Mouse (Mus musculus) forebrain, embryonic 14.5 days (tissue): ENCODE data around the gene Olfr221. TPM values are rescaled to one million over a fixed set of nuclear protein-coding genes. Genes with fewer than 3 reads are reported as not detected.
A peak's percentile ranks its signal among the peaks of the same experiment; 100 is the strongest.

ENCODE experiments used
- ATAC-seq: fragments of 200-750 bp; cut with Nextera tagmentation; 2 replicates; pipeline ENCODE4 v1.8.0; 2017; ENCODE audit warnings: mild to moderate bottlenecking, moderate library complexity
- DNase-seq: peaks from one replicate; pipeline ENCODE4 v3.0.0-alpha.2; 2015; ENCODE audit warnings: low spot score
- H3K27ac ChIP-seq: fragments of 300-500 bp; sonication (generic); 2 replicates; pipeline ENCODE4 v1.5.1; 2014; ENCODE audit warnings: low read depth, mild to moderate bottlenecking, control low read depth, low read length, moderate library complexity
- H3K27me3 ChIP-seq: fragments of 300-500 bp; sonication (generic); replicated peaks from 2 replicates; pipeline ENCODE4 v1.6.1; 2014; ENCODE audit warnings: low read length, control low read depth, mixed read lengths; ENCODE audit not compliant: control insufficient read depth, insufficient read depth
- H3K36me3 ChIP-seq: fragments of 300-500 bp; sonication (generic); 2 replicates; pipeline ENCODE4 v1.6.1; 2014; ENCODE audit warnings: low read length, control low read depth; ENCODE audit not compliant: control insufficient read depth, insufficient read depth
- H3K4me1 ChIP-seq: fragments of 300-500 bp; sonication (generic); 2 replicates; pipeline ENCODE4 v1.6.1; 2014; ENCODE audit warnings: antibody characterized with exemption, low read length, control low read depth; ENCODE audit not compliant: control insufficient read depth, insufficient read depth
- H3K4me2 ChIP-seq: fragments of 300-500 bp; sonication (generic); 2 replicates; pipeline ENCODE4 v1.6.1; 2014; ENCODE audit warnings: mild to moderate bottlenecking, control low read depth, low read length
- H3K4me3 ChIP-seq: fragments of 300-500 bp; sonication (generic); 2 replicates; pipeline ENCODE4 v1.5.1; 2014; ENCODE audit warnings: low read depth, low read length, control low read depth
- H3K9ac ChIP-seq: fragments of 300-500 bp; sonication (generic); 2 replicates; pipeline ENCODE4 v1.6.1; 2014; ENCODE audit warnings: mild to moderate bottlenecking, low read length, control low read depth, moderate library complexity
- H3K9me3 ChIP-seq: fragments of 300-500 bp; sonication (generic); replicated peaks from 2 replicates; pipeline ENCODE4 v1.6.1; 2016; ENCODE audit warnings: low read length, control low read depth, mixed read lengths; ENCODE audit not compliant: control insufficient read depth
- WGBS: fragments of 180-500 bp; shearing (Covaris S2); extraction: QIAGEN DNeasy Blood & Tissue Kit; methylation state at CpG from one replicate; pipeline ENCODE4 v1.1.7; 2014; 5-methylcytosine and 5-hydroxymethylcytosine counted together
- polyA plus RNA-seq: library from polyadenylated mRNA; unstranded; fragments of >200 nt; fragmentation: Nextera tagmentation; extraction: Ambion mirVana; gene quantifications from 2 replicates; pipeline ENCODE4 v1.2.1, GENCODE M21; 2014

The Olfr221 gene
- polyA plus RNA-seq, 1 experiment from 2014 or later, result not detected

DNA sequence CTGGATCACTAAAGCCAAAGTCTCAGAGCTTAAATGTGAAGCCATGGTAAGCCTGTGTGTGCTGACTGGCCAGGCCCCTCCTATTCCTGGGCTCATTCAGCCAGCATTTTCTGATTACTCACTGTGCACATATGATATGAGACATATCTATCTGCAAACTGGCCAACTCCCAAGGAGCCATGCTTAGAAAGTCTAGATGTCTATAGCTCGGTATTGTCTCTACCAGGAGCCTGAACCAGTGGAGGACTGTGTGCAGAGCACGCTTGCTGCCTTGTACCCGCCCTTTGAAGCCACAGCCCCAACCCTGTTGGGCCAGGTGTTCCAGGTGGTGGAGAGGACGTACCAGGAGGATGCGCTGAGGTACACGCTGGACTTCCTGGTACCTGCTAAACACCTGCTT, 55.1 kb downstream of the Olfr221 start:
- Histone ChIP-seq H3K4me3 (no peak overlapping the region), H3K27ac (no peak overlapping the region), H3K27me3 (no peaks in the 10 kb centered on the region), H3K4me2 (no peak overlapping the region), H3K9ac (no peak overlapping the region), H3K36me3 (peaks cover 50% of the 10 kb centered on the region), H3K9me3 (no peaks in the 10 kb centered on the region), H3K4me1 (peaks cover 14% of the 10 kb centered on the region; the same call in 1 of the 2 replicates)
- DNase-seq (no peak), ATAC-seq (no peak)
- 93% methylated on average over 6 of the region's 6 CpGs for WGBS

DNA sequence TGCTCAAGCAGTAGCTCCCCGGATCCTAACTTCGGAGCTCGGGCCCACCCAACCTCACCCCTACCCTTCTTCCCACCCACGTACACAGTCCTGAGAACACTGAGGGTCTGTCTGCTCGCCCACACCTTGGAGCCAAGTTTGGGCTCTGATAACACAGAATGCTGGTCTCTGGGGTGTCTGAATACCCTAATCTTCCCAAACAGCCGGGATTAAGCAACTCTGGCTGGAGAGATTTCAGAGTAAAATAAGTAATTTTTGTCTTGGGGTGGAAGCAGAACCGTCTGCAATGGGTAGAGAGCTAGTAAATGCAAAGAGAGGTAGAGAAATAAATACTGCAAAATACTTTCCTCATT, 56.1 kb downstream of the Olfr221 start:
- no peaks in the 10 kb centered on the region for H3K27me3 ChIP-seq
- no peak for DNase-seq
- 1% methylated on average over 7 of the region's 7 CpGs for WGBS
- H3K27ac ChIP-seq, result peak overlapping the region; percentile 89
- peak overlapping the region; percentile 70 for H3K4me3 ChIP-seq
- H3K9ac ChIP-seq, result peak overlapping the region; percentile 87
- peaks cover 40% of the 10 kb centered on the region for H3K36me3 ChIP-seq
- H3K4me1 ChIP-seq, result peaks cover 14% of the 10 kb centered on the region; the same call in 1 of the 2 replicates
- no peaks in the 10 kb centered on the region for H3K9me3 ChIP-seq
- ATAC-seq, result no peak
- peak overlapping the region; percentile 97 for H3K4me2 ChIP-seq

DNA sequence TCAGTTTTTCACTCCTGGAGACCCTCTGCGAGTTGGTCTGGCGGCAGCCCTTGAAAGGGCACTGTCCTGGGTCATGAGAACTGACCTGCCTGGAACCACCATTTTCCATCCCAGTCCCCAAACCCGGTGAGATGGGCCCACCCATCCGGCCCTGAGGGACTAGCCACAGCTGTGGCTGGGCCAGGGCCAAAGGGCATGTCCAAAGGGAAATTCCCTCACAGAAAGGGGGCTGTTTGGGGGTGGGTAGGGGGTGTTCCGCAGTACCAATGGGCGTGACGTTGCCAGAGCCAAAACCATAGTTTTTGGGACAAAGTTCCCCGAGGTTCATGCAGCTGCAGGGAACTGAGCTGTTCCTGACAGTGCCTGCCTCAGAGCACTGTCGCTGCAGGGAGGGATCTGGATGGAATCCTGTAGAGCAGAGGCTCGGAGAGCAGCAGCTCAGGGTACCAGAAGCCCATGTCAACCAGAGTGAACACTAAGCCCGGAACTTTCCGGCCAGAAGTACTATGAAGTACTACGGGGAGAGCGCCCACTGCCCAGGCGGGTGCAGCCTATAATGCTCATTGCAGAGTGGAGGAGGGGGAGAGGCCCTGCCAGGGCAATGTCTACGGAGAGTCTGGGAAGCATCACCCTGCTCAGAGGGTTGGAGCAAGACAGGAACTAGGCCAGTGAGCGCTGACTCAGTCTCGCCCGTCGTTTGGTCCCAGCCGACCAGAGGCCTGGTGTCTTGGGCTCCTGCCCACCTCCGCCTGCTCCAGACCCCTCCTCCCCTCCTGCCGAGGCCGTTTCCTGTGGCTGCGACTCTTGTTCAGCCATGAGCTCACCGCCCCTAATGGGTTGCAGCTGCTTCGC, 56.7 kb downstream of the Olfr221 start:
- Histone ChIP-seq H3K36me3 (peaks cover 34% of the 10 kb centered on the region), H3K9ac (peak overlapping the region; percentile 87), H3K4me2 (peak overlapping the region; percentile 97), H3K27me3 (no peaks in the 10 kb centered on the region), H3K4me1 (peaks cover 14% of the 10 kb centered on the region; the same call in 1 of the 2 replicates), H3K9me3 (no peaks in the 10 kb centered on the region), H3K27ac (peak overlapping the region; percentile 89), H3K4me3 (peak overlapping the region; percentile 70)
- under 1% methylated on average over 25 of the region's 27 CpGs for WGBS
- DNase-seq (peak; percentile 86), ATAC-seq (peak; percentile 57)

DNA sequence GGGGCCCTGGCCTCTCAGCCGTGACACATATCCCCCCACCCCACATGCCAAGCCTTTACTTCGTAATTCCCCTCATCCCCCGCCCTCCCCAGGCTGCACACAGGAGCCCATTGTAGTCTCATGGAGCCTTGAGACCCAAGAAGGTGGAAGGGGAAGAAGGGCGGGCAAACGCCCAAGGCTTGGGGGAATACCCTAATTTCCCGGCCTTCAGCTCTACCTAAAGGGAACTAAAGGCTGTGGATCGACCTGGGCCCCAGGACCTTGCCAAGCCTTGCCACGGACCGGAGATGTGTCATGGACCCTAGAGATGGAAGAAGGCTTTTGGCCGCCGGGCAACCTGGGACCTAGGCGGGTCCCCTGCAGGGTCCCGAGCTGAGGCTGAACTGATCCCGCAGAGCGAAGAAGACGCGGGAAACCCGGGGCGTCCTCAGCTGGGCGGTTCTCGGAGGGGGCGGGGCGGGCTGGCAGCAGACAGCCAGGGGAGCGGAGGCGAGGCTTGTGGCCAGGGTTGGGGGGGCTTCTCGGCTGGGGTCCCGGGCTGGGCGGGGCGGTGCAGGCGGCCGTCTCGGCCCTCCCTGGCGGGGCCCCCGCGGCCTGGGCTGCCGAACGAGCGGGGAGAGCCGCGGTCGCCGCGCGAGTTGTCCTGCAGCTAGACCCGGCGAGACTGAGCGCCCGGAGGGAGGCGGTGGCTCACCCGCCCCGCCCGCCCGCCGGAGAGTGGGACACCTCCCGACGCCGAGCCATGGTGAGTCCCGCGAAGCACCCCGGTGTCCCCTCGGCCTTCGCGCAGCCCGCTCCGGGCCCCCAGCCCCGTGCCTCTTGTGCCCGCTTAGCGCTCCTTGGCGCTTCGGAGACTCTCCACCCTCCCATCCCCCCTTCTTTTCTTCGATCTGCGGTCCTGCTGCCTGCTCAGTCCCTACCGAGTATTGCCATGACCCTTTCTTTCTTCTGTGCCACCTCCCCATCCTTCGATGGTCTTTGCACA, 57.7 kb downstream of the Olfr221 start, which contains the start of gene Arhgef40:
Gene Arhgef40, plus strand, starts transcription at position 473 of the 985 bp plus-strand sequence.
- ATAC-seq (peak; percentile 91), DNase-seq (peak; percentile 88)
- 1% methylated on average over 56 of the region's 74 CpGs for WGBS

More for the DNA sequence above, 57.7 kb downstream of the Olfr221 start, which contains the start of gene Arhgef40:
- Histone ChIP-seq H3K9me3 (no peaks in the 10 kb centered on the region), H3K9ac (peak within 1 kb of the TSS; percentile 87), H3K4me2 (peak within 1 kb of the TSS; percentile 97), H3K4me3 (peak within 1 kb of the TSS; percentile 70), H3K4me1 (peaks cover 14% of the 10 kb centered on the region; the same call in 1 of the 2 replicates), H3K27me3 (no peaks in the 10 kb centered on the region), H3K27ac (peak within 1 kb of the TSS; percentile 89), H3K36me3 (peaks cover 24% of the 10 kb centered on the region)

Other genes starting within 250 kb of the Olfr221 start
- not detected in 2 replicates for gene AY358078, start 242.4 kb downstream of the Olfr221 start, polyA plus RNA-seq
- gene Ear6, start 188.8 kb downstream of the Olfr221 start, polyA plus RNA-seq, result not detected in 2 replicates
- gene Mettl17, start 157.6 kb downstream of the Olfr221 start, polyA plus RNA-seq, result 64.7 and 64.9 TPM in 2 replicates
- gene Slc39a2, start 149.6 kb downstream of the Olfr221 start, polyA plus RNA-seq, result 0.62 and 0.82 TPM in 2 replicates
- gene Ndrg2, start 128.3 kb downstream of the Olfr221 start, polyA plus RNA-seq, result 127 and 139 TPM in 2 replicates
- gene Tppp2, start 124.0 kb downstream of the Olfr221 start, polyA plus RNA-seq, result not detected in 2 replicates
- not detected in 2 replicates for gene Rnase13, start 119.7 kb downstream of the Olfr221 start, polyA plus RNA-seq
- 49.5 and 51.1 TPM in 2 replicates for gene Arhgef40, start 57.7 kb downstream of the Olfr221 start, polyA plus RNA-seq
- 0.46 and 0.56 TPM in 2 replicates for gene Tmem253, start 26.8 kb downstream of the Olfr221 start, polyA plus RNA-seq
- 41.0 and 42.0 TPM in 2 replicates for gene Zfp219, start 21.7 kb downstream of the Olfr221 start, polyA plus RNA-seq
- gene Hnrnpc, start 61.6 kb upstream of the Olfr221 start, polyA plus RNA-seq, result 684 and 690 TPM in 2 replicates
- gene Rpgrip1, start 68.2 kb upstream of the Olfr221 start, polyA plus RNA-seq, result 49.2 and 52.3 TPM in 2 replicates
- gene Supt16, start 155.0 kb upstream of the Olfr221 start, polyA plus RNA-seq, result 68.9 and 78.4 TPM in 2 replicates
- gene Chd8, start 215.3 kb upstream of the Olfr221 start, polyA plus RNA-seq, result 44.9 and 45.8 TPM in 2 replicates
- gene Tox4, start 236.7 kb upstream of the Olfr221 start, polyA plus RNA-seq, result 55.2 and 55.7 TPM in 2 replicates
- gene Rab2b, start 237.1 kb upstream of the Olfr221 start, polyA plus RNA-seq, result 40.2 and 40.3 TPM in 2 replicates